Mouse (Mus musculus) brain, adult 2 months (tissue): ENCODE measurements around the gene Cspg4.
A peak's percentile ranks its signal among the peaks of the same experiment; 100 is the strongest.

Experiments used
- DNase-seq: peaks from one replicate; pipeline ENCODE4 v3.0.0; 2011; ENCODE audit warnings: low read depth, low spot score

Cspg4 gene

DNA sequence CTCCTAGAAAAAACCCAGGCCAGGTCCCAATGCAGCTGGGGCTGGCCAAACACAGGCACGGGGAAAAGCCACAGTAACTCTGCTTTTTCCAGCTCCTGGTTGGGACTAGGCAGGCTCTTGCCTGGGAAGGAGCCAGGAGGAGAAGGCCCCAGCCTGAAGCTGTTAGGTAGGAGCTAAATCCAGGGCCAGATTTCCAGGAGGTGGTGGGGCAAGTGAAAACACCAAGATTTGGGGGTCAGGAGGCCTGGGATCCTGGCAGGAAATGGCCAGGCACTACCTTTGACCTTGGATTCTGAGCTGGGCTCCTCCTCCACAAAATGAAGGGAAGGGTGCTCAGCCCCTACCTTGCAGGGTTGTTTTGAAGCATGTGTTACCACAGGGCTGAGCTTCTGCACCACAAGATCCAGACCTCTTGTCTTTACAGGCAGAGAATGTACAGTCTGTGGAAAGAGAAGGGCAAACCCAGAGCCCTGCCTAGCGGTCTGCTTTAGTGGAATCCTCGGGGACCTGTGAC is 560 bp upstream of the Cspg4 start, which contains the start of gene Odf3l1:
Odf3l1 (minus strand) TSS at position 464 of the 514 bp plus-strand sequence.
- DNase-seq = no peak

DNA sequence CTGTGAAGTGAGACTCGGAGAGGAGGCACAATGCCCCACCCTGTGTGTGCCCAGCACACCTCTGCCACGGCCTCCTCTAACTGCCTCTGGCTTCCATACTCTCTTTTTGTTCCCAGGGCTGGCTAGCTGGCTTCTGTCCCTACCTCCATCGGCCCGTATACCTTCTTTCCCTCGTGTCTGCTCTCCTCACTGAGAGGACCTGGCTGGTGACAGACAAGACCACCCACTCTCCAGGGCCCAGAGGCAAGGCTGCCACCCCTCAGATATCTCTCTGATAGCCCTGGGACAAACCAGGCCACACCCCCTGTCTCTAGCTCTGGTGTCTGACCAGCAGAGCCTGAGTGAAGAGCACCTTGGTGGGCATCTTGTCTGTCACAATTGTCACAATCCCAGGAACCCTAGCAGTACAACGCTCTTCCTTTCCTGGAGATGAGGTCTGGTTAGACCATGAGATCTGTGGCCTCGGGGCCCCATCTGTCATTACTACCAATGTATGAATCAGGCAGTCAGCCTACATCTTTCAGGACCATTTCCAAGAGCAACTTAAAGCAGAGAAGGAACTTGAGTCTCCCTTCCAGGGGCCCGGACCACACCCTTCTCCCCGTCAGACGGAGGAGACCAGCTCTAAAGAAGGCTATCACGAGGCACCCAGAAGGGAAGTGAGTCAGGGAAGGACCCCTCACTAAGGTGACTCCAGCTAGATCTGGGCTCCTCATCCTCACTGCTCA is 1.0 kb downstream of the Cspg4 start:
- DNase-seq = no peak

DNA sequence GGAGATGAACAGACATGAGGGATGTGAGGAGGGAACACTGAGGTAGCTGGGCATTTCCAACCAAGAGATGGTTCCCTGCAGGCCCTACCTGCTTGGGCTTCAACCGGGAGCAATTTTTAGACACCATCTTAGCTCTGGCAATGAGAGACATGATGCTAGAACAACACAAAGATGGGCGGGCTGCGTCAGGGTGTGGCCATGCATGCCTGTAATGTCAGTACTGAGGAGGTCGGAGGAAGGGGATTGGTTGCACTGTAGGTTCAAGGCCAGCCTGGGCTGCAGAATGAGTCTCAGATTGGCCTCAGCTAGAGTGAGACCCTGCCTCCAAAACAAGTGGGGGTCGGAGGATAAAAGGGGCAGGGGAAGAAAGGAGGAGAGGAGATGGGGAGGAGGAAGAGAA is 1.6 kb downstream of the Cspg4 start:
- DNase-seq = no peak

DNA sequence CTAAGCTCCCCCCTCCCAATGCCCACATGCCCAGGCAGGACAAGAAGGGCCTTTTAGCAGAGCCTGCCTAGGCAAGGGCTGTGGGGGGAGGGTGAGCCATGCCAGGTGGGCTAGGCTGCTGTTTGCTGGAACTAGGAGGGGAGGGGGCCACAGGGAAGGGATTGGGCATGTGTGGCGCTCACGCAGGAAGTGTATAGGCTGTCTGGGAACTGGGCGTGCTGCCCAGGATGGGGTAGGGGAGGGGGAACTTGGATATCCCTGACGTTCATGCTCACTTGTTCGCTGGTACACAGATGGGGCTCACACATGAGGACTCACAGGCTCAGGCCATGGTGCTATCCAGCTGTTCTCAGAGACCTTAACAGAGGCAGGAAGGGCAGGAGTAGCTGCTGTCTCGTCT is 3.5 kb downstream of the Cspg4 start:
- peak; percentile 70 for DNase-seq

DNA sequence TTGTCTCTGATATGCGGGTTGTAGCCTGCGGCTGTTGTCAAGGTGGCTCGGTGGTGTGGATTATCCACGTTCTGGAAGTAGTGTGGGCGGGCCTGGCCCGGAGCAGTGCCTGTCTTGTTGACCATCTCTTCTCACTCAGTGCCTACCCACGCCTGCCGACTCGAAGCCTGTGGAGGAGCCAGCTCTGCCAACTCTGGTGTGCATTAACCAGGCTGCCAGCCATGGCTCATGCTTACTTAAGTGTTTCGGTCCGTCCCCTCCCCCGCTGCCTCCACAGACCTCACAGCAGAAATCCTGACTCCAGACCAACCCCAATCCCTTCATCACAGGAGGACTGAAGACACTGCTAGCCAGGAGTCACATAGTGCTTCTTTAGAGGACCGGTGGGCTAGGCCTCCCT is 4.7 kb downstream of the Cspg4 start:
- peak; percentile 90 for DNase-seq

DNA sequence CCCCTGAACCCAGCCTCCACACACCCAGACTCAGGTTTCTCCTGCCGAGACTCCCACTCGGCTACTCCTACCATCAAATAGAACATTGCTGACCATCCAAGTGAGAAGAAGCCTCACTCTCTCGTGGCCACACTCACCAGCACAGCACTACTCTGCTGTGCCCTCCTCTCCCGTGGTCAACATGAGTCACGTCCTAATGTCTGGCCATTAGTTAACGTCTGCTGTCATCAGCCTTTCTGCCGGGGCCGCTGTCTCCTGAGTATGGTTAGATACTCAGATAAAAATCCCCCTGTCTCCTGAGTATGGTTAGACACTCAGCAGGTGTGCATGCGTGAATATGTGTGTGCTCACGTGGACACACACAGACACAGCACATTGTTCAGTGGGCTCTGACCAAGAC is 5.9 kb downstream of the Cspg4 start:
- DNase-seq = no peak

DNA sequence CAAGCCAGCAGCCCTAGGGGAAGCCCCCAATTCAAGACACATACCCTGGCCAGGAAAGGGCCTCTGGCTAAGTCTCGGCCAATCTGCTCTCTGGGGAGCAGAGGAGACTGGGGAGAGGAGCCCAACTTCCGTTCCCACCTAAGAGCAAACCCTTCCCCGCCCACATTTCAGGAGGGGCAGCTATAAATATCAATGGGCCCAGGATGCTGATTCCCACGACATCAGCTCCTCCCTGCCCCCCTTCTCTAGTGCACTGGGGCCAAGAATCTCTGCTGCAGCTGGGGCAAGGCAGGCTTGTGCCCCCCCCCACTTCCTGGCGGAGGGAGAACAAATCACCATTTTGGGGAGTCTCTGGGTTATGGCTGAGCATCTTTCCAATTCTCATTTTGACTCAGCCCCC is 6.4 kb downstream of the Cspg4 start:
- DNase-seq = peak; percentile 48

DNA sequence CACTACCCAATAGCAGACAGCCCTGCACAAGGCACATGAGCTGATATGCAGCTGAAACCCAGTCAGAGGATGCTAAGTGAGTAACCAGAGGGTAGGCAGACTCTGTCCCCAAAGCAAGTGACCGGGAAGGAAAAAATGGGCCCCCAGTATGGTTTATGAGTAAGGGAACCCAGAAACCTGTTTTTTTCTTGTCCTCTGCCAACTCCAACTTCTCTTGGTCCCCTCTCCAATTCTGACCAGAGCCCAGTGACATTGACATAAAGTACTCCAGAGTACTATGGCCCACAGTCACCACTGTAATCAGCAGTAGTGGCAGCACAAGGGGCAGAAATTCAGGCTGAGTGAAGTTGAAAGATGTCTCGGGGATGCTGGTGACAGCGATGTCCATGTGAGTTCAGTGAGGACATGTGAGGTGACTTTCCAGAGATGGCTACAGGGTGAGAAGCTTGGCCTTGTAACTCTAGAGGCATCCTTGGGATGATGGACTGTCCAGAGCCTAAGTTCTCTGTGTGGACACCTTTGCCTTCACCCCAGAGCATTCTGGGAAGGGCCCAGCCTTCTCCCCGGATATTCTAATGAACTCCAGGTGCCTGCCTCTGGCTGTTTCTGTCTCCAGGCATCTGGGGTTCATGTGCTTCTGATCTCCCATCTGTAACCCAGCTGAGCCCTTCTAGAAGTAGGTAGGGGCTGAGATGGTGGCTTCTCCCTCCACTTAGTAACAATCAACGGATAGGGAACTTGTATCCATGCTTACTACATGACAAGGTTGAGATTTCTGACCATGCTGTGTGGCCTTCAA is 7.5 kb downstream of the Cspg4 start:
- no peak for DNase-seq

DNA sequence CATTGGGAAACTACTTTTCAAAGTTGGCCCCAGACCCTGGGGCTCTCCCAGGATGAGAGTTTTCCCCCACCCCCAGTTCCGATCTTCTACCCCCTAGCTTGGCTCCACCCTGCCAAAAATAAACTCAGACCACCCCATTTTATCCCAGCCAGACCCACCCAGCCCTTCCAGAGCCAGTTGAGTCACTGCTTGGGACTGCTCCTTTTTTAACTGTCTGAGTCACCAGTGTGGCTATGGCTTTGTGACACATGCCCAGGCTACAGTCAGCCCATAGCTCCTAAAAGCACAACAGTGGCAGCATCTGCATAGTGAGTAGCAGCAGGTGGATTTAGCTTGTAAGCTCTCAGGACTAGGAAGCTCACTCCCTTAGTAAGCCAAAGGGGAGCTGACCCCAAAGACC is 8.3 kb downstream of the Cspg4 start:
- peak; percentile 78 for DNase-seq

DNA sequence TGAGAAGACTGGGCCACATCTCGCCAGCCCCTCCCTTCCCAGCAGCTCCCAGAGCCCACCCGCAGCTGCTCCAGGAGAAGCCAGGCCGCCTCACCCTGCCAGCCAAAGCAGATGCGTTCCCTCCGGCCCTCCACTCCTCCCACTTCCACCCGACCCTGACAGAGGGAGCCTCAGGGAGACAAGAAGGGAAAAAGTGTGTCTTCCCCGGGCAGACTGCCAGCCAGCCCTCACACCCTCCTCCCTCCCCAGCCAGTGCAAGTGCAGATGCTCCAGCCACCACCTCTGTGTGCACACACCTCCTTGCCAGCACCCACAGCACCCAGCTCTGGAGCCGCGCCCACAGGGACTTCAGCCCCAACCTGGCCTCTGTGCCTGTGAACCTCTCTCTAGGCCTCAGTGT is 12.0 kb downstream of the Cspg4 start:
- DNase-seq = peak; percentile 75

DNA sequence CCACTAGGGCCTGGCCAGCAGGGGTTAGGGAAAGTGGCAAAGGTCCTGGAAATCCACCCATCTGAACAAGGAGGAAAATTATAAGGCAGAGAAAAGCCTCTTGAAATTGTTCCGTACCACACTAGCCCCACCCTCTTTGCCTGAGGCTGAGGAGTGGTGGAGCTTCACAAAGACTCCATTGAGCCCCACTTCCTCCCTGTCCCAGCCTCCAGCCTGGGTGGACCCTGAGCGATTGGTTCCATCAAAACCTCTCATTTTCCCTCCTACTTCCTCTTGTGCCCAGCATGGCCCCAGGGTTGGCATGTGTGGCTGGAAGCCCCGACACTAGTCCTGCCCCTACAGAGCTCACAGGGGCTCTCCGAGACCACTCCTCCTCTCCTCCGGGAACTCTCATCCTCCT is 12.5 kb downstream of the Cspg4 start:
- peak; percentile 44 for DNase-seq

DNA sequence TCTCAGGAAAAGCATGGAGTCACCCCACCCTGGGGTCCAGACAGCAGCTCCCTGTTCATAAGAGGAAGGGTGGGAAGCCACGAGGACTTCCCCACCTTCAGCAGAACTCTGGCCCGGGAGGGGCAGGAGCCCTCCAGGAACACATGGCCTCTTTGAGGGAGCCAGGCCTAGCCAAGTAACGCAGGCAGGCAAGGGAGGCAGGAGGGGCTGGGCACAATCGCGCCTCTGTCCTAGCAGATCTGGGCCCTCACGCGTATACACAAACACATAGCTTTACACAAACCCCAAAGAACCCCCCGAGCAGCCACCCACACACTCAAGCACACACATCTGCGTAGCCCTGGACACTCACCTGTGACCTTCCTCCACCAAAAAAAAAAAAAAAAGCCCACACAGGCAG is 16.0 kb downstream of the Cspg4 start:
- DNase-seq = peak; percentile 84

DNA sequence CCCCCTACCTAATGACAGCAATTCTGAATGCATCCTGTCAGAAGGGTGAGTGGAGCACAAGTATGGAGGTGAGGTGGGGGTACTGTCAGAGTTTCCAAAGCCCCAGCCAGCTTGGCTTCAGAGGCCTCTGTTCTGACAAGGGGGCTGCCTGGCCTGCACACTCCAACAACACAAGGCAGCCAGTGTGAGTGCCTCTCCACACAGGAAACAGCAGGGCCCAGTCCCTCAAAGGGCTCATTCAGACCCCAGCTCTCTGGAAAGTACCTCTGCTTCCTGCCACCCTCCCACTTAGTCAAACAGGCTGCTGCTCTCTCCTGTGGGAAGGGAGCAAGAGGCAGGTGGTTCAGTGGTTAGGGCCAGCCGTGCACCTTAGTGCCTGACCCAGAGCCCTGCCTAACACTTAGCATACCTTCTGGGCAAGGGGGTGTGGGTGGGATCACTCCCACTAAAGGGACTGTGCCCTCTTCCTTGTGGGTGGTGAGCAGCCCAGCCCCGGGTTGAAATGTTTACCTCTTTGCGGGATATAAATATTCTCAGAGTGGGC is 16.8 kb downstream of the Cspg4 start:
- DNase-seq = peak; percentile 85

DNA sequence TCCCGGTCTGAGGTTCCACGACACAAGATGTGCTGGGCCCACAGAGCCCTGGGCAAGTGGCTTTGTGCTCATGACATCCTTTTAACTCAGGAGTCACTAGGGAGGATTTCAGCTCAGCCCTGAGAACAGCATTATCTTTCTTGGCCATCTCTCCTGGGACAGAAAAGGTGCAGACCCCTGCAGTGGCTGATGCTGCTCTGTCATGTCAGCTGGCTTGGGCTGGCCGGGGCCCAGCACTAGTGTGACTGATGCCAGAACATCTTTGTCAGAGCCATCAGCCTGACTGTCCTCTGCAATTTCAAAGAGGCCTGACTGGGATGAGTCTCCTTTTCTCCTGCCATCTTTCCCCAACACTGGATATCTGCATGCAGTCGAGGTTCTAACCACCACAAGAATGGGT is 17.4 kb downstream of the Cspg4 start:
- DNase-seq = peak; percentile 41

DNA sequence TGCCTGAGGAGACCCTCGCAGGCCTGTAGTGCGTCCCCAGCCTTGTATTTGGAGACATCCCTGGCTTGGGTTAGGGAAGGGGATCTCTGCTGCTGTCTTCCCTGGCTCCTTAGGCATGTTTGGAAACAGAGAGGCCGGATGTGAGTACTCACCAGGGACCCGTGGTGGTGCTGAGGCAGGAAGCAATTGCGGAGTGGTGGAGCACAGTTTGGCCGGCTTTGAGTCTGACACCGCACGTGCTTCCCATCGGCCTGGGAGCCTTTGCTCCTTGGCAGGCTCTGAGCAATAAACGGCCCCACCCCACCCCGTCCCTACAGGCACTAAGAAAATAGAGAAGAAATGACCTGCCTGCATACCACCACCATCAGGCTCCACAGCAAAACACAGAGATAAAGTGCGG is 18.0 kb downstream of the Cspg4 start:
- no peak for DNase-seq

DNA sequence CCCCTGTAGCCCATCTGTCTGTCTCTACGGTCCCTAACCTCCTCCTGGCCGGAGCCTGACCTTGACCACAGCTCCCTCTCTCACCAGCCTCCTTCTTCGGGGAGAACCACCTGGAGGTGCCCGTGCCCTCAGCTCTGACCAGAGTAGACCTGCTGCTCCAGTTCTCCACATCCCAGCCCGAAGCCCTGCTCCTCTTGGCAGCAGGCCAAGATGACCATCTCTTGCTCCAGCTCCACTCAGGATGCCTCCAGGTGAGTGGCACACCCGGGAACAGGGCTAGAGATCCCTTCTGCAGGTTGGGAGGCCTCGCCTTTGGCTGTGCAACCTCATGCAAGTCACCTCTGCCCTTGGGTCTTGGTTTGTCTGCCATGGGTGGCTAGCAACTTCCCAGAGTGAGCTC is 18.6 kb downstream of the Cspg4 start:
- DNase-seq = no peak

DNA sequence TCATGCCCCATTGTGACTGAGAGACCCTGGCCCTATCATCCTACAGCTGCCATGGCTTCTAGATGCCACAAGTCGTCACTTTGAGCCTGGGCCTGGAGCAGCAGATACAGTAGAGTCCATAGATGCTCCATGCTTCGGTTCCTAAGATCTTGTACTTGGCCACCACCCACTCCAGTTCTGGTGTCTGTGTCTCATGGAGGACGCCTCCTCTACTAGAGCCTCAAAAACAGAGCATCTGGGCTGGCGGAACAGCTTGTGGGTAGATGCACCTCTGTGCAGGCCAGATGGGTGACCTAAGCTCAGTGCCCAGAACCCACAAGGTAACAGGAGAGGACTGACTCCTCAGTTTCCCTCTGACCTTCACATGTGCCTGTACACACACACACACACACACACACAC is 19.5 kb downstream of the Cspg4 start:
- peak; percentile 76 for DNase-seq

DNA sequence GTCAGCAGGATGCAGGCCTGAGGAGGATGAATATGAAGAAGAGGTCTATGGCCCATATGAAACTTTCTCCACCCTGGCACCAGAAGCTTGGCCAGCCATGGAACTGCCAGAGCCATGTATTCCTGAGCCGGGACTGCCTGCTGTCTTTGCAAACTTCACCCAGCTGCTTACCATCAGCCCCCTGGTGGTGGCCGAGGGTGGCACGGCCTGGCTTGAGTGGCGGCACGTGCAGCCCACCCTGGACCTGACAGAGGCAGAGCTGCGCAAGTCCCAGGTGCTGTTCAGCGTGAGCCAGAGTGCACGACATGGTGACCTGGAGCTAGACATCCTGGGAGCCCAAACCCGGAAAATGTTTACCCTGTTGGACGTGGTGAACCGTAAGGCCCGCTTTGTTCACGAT is 21.3 kb downstream of the Cspg4 start:
- DNase-seq = no peak

DNA sequence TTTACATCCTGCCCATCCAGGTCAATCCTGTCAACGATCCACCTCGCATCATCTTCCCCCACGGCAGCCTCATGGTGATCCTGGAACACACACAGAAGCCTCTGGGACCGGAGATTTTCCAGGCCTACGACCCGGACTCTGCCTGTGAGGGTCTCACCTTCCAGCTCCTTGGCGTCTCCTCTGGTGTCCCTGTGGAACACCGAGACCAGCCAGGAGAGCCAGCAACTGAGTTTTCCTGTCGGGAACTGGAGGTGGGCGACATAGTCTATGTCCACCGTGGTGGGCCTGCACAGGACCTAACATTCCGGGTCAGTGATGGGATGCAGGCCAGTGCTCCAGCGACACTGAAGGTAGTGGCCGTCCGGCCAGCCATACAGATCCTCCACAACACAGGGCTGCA is 21.8 kb downstream of the Cspg4 start:
- no peak for DNase-seq

DNA sequence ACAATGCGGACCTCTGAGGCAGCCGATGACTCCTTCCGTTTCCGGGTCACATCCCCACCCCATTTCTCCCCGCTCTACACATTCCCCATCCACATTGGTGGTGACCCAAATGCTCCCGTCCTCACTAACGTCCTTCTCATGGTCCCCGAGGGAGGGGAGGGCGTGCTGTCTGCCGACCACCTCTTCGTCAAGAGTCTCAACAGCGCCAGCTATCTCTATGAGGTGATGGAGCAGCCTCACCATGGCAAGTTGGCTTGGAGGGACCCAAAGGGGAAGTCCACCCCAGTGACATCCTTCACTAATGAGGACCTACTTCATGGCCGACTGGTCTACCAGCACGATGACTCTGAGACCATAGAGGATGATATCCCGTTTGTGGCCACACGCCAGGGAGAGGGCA is 22.7 kb downstream of the Cspg4 start:
- DNase-seq = no peak

DNA sequence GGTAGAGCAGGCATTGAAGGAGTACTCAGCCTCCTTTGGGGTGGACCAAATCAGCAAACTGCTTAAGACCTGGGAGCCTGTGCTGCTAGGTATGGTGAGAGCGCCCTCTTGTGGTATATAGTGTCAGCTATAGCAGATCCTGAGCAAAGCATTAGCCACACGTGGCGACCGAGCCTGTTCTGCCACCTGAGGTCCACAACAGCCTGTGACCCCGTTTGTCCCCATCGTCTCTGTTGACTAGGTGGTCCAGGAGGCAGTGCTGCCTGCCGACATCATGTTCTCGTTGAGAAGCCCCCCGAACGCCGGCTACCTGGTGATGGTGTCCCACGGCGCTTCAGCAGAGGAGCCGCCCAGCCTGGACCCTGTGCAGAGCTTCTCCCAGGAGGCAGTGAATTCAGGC is 25.0 kb downstream of the Cspg4 start:
- peak; percentile 94 for DNase-seq

DNA sequence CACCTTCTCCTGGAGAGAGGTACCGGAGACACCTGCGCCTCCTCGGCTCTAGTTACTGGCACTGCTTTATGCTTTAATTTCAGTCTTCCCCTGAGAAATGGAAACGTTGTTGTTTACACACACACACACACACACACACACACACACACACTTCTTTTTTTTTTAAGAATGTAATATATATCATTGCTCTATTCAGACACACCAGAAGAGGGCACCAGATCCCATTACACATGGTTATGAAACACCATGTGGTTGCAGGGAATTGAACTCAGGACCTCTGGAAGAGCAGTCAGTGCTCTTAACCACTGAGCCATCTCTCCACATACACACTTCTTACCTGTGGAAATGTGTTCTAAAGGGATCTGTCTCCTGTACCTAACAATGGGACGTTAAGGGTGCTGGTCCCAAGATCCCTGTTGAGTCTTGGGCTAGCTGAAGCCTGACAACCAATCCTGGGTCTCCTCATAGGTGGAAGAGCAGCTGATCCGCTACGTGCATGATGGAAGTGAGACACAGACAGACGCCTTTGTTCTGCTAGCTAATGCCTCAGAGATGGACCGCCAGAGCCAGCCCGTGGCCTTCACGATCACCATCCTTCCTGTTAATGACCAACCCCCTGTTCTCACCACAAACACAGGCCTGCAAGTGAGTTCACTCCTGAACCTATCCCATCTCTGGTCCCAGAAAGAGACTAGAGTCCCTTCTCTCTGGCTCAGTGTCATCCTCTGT is 25.9 kb downstream of the Cspg4 start:
- no peak for DNase-seq
